Mouse (Mus musculus) hindbrain, embryonic 16.5 days (tissue): ENCODE measurements around the gene Pdss2. TPM values are rescaled to one million over a fixed set of nuclear protein-coding genes. Genes with fewer than 3 reads are reported as not detected.
"Not testable (repeated sequence)": the region's sequence is repeated elsewhere in the genome, so short reads cannot be mapped to it uniquely, and the experiment has no call there.

Experiments
- ATAC-seq: fragments of 200-750 bp; cut with Nextera tagmentation; 2 replicates; pipeline ENCODE4 v1.8.0; 2017; ENCODE audit warnings: moderate TSS enrichment, moderate library complexity
- H3K27ac ChIP-seq: fragments of 300-500 bp; sonication (generic); 2 replicates; pipeline ENCODE4 v1.5.1; 2014; ENCODE audit warnings: low read depth, mild to moderate bottlenecking, control low read depth, low read length, moderate library complexity
- H3K27me3 ChIP-seq: fragments of 300-500 bp; sonication (generic); replicated peaks from 2 replicates; pipeline ENCODE4 v1.6.1; 2014; ENCODE audit warnings: low read length; ENCODE audit not compliant: control insufficient read depth, insufficient read depth
- H3K36me3 ChIP-seq: fragments of 300-500 bp; sonication (generic); 2 replicates; pipeline ENCODE4 v1.6.1; 2014; ENCODE audit warnings: mild to moderate bottlenecking, low read length, moderate library complexity, mixed read lengths; ENCODE audit not compliant: control insufficient read depth, insufficient read depth
- H3K4me1 ChIP-seq: fragments of 300-500 bp; sonication (generic); 2 replicates; pipeline ENCODE4 v1.6.1; 2014; ENCODE audit warnings: low read depth, low read length; ENCODE audit not compliant: control insufficient read depth, insufficient read depth
- H3K4me2 ChIP-seq: fragments of 300-500 bp; sonication (generic); 2 replicates; pipeline ENCODE4 v1.6.1; 2014; ENCODE audit warnings: mild to moderate bottlenecking, low read length, control low read depth, moderate library complexity
- H3K4me3 ChIP-seq: fragments of 300-500 bp; sonication (generic); 2 replicates; pipeline ENCODE4 v1.5.1; 2014; ENCODE audit warnings: mild to moderate bottlenecking, low read length, control low read depth, moderate library complexity
- H3K9ac ChIP-seq: fragments of 300-500 bp; sonication (generic); 2 replicates; pipeline ENCODE4 v1.6.1; 2014; ENCODE audit warnings: low read depth, mild to moderate bottlenecking, control low read depth, low read length, moderate library complexity
- H3K9me3 ChIP-seq: fragments of 300-500 bp; sonication (generic); 2 replicates; pipeline ENCODE4 v1.6.1; 2014; ENCODE audit warnings: mild to moderate bottlenecking, low read length, moderate library complexity; ENCODE audit not compliant: control insufficient read depth
- WGBS: fragments of 180-500 bp; shearing (Covaris S2); extraction: QIAGEN DNeasy Blood & Tissue Kit; methylation state at CpG from one replicate; pipeline ENCODE4 v1.1.7; 2014; 5-methylcytosine and 5-hydroxymethylcytosine counted together
- polyA plus RNA-seq: library from polyadenylated mRNA; unstranded; fragments of >200 nt; fragmentation: Nextera tagmentation; extraction: Ambion mirVana; gene quantifications from 2 replicates; pipeline ENCODE4 v1.2.1, GENCODE M21; 2015

Pdss2 gene
- polyA plus RNA-seq, 1 experiment from 2014 or later = 15.5 TPM

DNA sequence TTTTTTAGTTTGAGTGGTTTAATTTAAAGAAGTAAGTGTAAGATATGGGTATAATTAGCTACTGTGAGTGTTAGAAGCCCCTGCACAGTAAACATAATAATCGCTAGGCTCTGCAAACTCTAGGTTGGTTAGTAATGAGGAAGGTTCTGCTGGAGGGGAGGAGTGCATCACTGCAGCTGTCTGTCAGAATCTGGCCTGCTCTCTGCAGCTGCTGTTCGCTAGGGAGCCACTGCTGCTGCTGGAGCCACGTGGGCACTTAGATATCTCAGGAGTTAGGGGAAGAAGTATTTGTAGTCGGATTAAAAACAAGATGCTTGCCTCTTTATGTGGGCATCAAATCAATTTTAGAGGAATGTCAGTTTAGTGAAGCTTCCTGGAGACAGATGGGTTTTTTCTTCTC is 13.2 kb downstream of the Pdss2 start:
- Histone ChIP-seq H3K4me2 (no peak overlapping the region), H3K4me1 (no peaks in the 10 kb centered on the region), H3K4me3 (no peak overlapping the region), H3K27me3 (no peaks in the 10 kb centered on the region), H3K27ac (no peak overlapping the region), H3K36me3 (no peaks in the 10 kb centered on the region), H3K9me3 (0 out of 2 replicates have a peak, but pooled peaks cover 2% of the 10 kb centered on the region), H3K9ac (no peak overlapping the region)
- no peak for ATAC-seq
- 65% methylated on average over 4 of the region's 4 CpGs for WGBS

DNA sequence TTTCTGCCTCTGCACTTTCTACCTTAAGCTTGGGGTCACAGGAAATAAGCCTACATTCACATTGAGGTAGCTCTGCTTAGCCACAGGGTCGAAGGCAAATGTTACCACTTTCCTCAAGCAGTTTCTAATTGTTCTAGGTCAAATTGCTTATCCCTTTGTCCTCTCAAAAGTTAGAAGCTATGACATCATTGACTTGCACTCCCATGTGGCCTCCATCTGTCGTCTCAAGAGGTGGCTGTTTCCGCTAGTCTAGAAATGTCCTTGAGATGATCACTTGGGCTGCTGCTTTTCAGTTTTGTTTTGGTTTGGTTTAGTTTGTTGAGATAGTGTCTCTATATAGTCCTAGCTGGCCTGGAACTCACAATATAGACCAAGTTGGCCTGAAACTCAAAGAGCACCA is 13.7 kb downstream of the Pdss2 start:
- 89% methylated on average over 3 of the region's 3 CpGs for WGBS
- Histone ChIP-seq H3K36me3 (no peaks in the 10 kb centered on the region), H3K27ac (no peak overlapping the region), H3K4me1 (no peaks in the 10 kb centered on the region), H3K27me3 (no peaks in the 10 kb centered on the region), H3K9me3 (0 out of 2 replicates have a peak, but pooled peaks cover 3% of the 10 kb centered on the region), H3K4me3 (no peak overlapping the region), H3K9ac (no peak overlapping the region), H3K4me2 (no peak overlapping the region)
- no peak for ATAC-seq

GRCm38 (mm10) chr10:43235758-43236669 is 14.7 kb downstream of the Pdss2 start:
- WGBS = 90% methylated on average over 5 of the region's 5 CpGs
- Histone ChIP-seq H3K4me3 (no peak overlapping the region), H3K4me1 (no peaks in the 10 kb centered on the region), H3K9ac (no peak overlapping the region), H3K27ac (no peak overlapping the region), H3K4me2 (no peak overlapping the region), H3K9me3 (0 out of 2 replicates have a peak, but pooled peaks cover 3% of the 10 kb centered on the region), H3K27me3 (no peaks in the 10 kb centered on the region), H3K36me3 (no peaks in the 10 kb centered on the region)
- no peak for ATAC-seq

DNA sequence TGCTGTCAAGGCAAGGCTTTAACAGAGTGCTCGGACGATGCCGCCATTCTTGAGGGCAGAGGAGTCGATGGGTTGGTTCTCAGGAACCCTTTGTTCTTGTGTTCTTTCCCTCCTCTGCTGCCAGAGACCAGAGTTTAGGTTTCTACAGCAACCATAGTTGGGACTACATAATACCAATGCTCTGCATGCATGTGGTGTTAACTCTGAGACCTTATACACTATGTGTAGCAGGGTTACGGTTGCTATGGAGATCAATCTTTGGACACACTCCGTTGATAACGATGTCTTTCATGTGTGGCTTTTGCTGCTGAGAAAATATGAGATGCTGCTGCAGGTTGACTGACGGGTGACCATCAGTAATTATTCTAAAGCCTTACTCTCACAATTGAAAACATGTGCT is 20.9 kb downstream of the Pdss2 start:
- H3K9me3 ChIP-seq = 0 out of 2 replicates have a peak, but pooled peaks cover 3% of the 10 kb centered on the region
- H3K4me1 ChIP-seq = no peaks in the 10 kb centered on the region
- no peak overlapping the region for H3K27ac ChIP-seq
- no peaks in the 10 kb centered on the region for H3K36me3 ChIP-seq
- H3K27me3 ChIP-seq = no peaks in the 10 kb centered on the region
- H3K9ac ChIP-seq = no peak overlapping the region
- H3K4me2 ChIP-seq = no peak overlapping the region
- no peak overlapping the region for H3K4me3 ChIP-seq
- no peak for ATAC-seq
- WGBS = 53% methylated on average over 8 of the region's 8 CpGs

DNA sequence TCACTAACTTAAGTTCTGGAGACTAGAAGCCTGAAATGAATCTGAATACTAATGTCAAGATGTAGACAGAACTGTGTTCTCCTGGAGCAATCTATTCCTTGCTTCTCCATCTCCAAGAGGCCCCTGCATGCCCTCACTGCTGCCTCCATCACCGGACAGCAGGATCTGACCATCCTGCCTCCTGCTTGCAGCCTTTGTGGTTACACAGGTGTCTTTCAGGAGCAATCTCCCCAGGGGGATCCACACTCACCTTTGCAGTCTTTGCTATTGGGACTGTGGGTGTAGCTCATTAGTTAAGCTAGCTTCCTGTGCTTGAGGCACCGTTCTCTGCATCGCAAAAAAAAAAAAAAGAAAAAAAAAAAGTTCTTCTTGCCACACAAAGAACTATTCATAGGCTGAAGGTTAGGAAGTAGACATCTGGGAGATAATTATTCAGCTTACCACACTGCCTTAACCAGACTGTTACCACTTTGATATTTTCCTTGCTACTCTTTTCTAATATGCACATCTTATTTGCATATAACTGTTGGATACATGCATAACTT is 23.0 kb downstream of the Pdss2 start:
- 33% methylated on average over 3 of the region's 3 CpGs for WGBS
- ATAC-seq = no peak

DNA sequence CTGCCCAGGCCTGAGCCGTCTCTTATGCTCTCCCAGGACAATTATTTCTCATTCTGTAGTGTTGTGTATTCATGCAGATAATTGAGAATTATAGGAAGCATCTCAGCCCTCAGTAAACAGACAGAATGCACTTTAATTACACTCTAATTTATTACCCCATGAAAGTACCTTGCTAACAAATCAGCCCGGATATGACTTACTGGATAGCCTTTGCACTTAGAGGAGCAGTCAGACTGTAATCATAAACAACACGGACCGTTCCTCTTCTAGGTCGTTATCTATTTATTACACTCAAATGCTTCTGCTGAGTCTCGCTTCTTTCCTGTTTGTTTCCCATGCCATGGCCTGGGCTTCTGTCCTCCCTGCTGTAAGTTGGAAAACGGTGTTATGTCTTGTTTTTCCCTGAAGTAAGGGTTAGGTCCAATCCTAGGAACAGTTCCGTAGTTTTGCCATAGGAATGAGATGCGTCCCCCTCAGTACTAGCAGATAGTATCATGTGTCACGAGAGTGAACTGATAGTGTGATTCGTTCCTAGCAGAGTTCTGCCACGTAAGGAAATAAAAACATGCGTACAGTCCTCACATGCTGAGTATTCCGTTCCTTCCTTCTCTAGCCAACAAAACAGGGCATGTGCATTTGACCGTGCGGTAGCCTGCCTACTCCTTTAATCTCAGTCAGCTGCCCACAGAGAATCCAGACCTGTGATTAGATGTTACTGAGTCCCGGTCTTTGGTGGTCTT is 24.3 kb downstream of the Pdss2 start:
- H3K4me1 ChIP-seq = no peaks in the 10 kb centered on the region; the same call in 1 of the 2 replicates
- no peak overlapping the region for H3K27ac ChIP-seq
- no peak overlapping the region for H3K9ac ChIP-seq
- no peaks in the 10 kb centered on the region for H3K27me3 ChIP-seq
- no peak overlapping the region for H3K4me3 ChIP-seq
- no peaks in the 10 kb centered on the region for H3K9me3 ChIP-seq
- no peak overlapping the region for H3K4me2 ChIP-seq
- WGBS = 56% methylated on average over 17 of the region's 17 CpGs
- H3K36me3 ChIP-seq = no peaks in the 10 kb centered on the region
- ATAC-seq = no peak

More for the DNA sequence above, 23.0 kb downstream of the Pdss2 start:
- H3K4me2 ChIP-seq = no peak overlapping the region
- 0 out of 2 replicates have a peak, but pooled peaks cover 3% of the 10 kb centered on the region for H3K9me3 ChIP-seq
- H3K36me3 ChIP-seq = no peaks in the 10 kb centered on the region
- H3K27me3 ChIP-seq = no peaks in the 10 kb centered on the region
- H3K9ac ChIP-seq = no peak overlapping the region
- no peaks in the 10 kb centered on the region; the same call in 1 of the 2 replicates for H3K4me1 ChIP-seq
- H3K27ac ChIP-seq = no peak overlapping the region
- no peak overlapping the region for H3K4me3 ChIP-seq

GRCm38 (mm10) chr10:43247994-43248393 is 26.7 kb downstream of the Pdss2 start:
- no peak overlapping the region for H3K27ac ChIP-seq
- 38% methylated on average over 5 of the region's 5 CpGs for WGBS
- no peak overlapping the region for H3K9ac ChIP-seq
- H3K4me1 ChIP-seq = peaks cover 3% of the 10 kb centered on the region; the same call in 1 of the 2 replicates
- H3K4me2 ChIP-seq = no peak overlapping the region
- no peak for ATAC-seq
- H3K36me3 ChIP-seq = no peaks in the 10 kb centered on the region
- no peak overlapping the region for H3K4me3 ChIP-seq
- H3K9me3 ChIP-seq = no peaks in the 10 kb centered on the region
- no peaks in the 10 kb centered on the region for H3K27me3 ChIP-seq

DNA sequence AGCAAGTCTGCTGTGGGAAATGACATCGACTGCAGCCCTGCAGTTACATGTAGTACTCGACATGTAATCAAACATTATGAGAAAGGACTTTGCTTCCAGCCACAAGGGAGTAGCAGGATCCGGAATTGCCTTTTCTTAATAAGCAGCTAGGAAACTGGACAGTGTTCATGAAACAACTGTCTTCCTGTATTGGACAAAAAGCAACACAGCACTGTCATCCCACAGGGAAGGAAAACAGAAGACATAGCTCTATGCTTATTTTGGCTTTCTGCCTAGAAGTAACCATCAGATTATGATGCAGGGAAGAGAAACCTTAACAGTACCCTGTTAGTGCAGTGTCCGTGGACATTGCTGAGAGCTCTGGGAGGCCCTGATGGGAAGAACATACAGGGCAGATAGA is 31.0 kb downstream of the Pdss2 start:
- Histone ChIP-seq H3K9me3 (no peaks in the 10 kb centered on the region), H3K4me2 (no peak overlapping the region), H3K4me3 (no peak overlapping the region), H3K36me3 (no peaks in the 10 kb centered on the region), H3K9ac (no peak overlapping the region; the same call in 1 of the 2 replicates), H3K4me1 (peaks cover 3% of the 10 kb centered on the region; the same call in 1 of the 2 replicates), H3K27ac (no peak overlapping the region), H3K27me3 (no peaks in the 10 kb centered on the region)
- 51% methylated on average over 4 of the region's 4 CpGs for WGBS
- no peak for ATAC-seq

DNA sequence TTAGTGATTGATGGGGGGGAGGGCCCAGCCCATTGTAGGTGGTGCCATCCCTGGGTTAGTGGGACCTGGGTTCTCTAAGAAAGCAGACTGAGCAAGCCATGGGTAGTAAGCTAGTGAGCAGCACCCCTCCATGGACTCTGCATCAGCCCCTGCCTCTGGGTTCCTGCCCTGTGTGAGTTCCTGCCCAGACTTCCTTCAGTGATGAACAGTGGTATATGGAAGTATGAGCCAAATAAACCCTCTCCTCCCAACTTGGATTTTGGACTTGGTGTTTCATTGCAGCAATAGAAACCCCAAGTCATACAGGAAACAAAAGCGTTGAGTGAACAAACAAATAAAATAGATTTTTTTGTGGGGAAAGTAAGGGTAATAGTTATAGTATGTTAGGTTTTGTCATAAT is 35.7 kb downstream of the Pdss2 start:
- H3K4me3 ChIP-seq, ATAC-seq, H3K36me3 ChIP-seq, H3K27me3 ChIP-seq, H3K4me1 ChIP-seq, H3K9ac ChIP-seq, H3K4me2 ChIP-seq, H3K9me3 ChIP-seq, H3K27ac ChIP-seq: not testable (repeated sequence)
- no CpG with 5 or more reads among the region's 1 CpGs for WGBS
